Comparison of ENCODE assay signal across 23 mouse cellular contexts in genomic region chr5:129315626-129316025, GRCm38 (mm10).
"Had no signal": no experiment of that assay in that cellular context is flagged by ENCODE, and none has a peak within 500 bp of the region (broad histone marks: within the 10 kb centered on the region; RNA-seq: fewer than 3 reads in every experiment).

No protein-coding gene starts in this region.

- ATAC-seq: liver, postnatal 0 days; lung, postnatal 0 days; midbrain, embryonic 15.5 days had no signal

- H3K27ac ChIP-seq: limb, embryonic 12.5 days; limb, embryonic 15.5 days; liver, embryonic 14.5 days; macrophage; midbrain, embryonic 12.5 days; midbrain, embryonic 15.5 days; neural tube, embryonic 12.5 days; neural tube, embryonic 15.5 days; stomach, embryonic 15.5 days had no signal

- H3K4me3 ChIP-seq: limb, embryonic 12.5 days; limb, embryonic 15.5 days; midbrain, embryonic 12.5 days; midbrain, embryonic 15.5 days; neural tube, embryonic 12.5 days; neural tube, embryonic 15.5 days; stomach, embryonic 15.5 days had no signal

- DNase-seq: kidney, adult 18-20 months; kidney, adult 9 months; kidney, postnatal 14 days; kidney, postnatal 4 days; left cerebral cortex, postnatal 4 days; liver, postnatal 0 days; lung, embryonic 14.5 days; right cerebral cortex, adult 18-20 months; right cerebral cortex, postnatal 25 days; spleen, adult 18-20 months; thymus, adult 2 months; thymus, postnatal 14 days; thymus, postnatal 4 days had no signal
